Comparison of ENCODE assay signal across 13 mouse cellular contexts in the genomic region with DNA sequence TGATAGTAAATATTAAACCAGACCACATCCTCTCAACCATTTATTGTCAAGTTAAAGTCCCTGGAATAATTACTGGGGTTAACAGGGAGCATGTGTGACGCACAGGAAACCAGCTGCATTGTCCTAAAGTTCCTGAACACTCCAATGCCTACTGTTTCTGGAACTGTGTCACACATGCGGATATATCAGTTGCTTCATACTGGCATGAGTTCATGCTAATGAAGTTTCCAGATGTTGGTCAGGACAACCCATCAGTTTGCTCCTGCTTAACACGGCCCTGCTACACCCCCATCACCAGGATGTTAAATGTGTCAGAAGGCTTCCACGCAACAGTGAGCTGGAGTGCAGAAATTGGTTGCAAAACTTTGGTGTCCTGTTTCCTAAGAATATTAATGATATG. TPM values are rescaled to one million over a fixed set of nuclear protein-coding genes. Genes with fewer than 3 reads are reported as not detected.
DNase-seq lines count a peak whose midpoint lies in the region; ATAC-seq and TF ChIP-seq lines count a peak whose summit lies in the region.
"Had no signal": no experiment of that assay in that cellular context is flagged by ENCODE, and none has a peak within 500 bp of the region (broad histone marks: within the 10 kb centered on the region; RNA-seq: fewer than 3 reads in every experiment).

No protein-coding gene starts in this region.

- intact Hi-C loops in heart, adult 2 months (cut with DNase I) = loop anchor here (1.0 kb wide), 2 partner anchors 26 to 40 kb away; no protein-coding TSS in a partner anchor

- H3K79me2 ChIP-seq in heart, adult 2 months (replicated peaks; ENCODE audit: control insufficient read depth, insufficient read depth, low read length) = no peaks in the 10 kb centered on the region

- no peaks in the 10 kb centered on the region for H3K27me3 ChIP-seq in heart, adult 2 months (ENCODE audit: control insufficient read depth, insufficient read depth, low read length)
- H3K27me3 ChIP-seq in heart, embryonic 11.5 days (ENCODE audit: control insufficient read depth, insufficient read depth, low read length) = no peaks in the 10 kb centered on the region
- no peaks in the 10 kb centered on the region for H3K27me3 ChIP-seq in heart, postnatal 0 days (ENCODE audit: control insufficient read depth, insufficient read depth, low read length)
- no peaks in the 10 kb centered on the region for H3K27me3 ChIP-seq in stomach, embryonic 14.5 days (ENCODE audit: control insufficient read depth, insufficient read depth, low read length)
- H3K27me3 ChIP-seq: CH12.LX had no signal

- peaks cover 3% of the 10 kb centered on the region for H3K36me3 ChIP-seq in heart, adult 2 months (ENCODE audit: control insufficient read depth, insufficient read depth, low read length)
- no peaks in the 10 kb centered on the region for H3K36me3 ChIP-seq in heart, embryonic 11.5 days (ENCODE audit: control insufficient read depth, insufficient read depth, low read length)
- no peaks in the 10 kb centered on the region for H3K36me3 ChIP-seq in heart, postnatal 0 days (replicated peaks; ENCODE audit: control insufficient read depth, insufficient read depth, low read length)
- H3K36me3 ChIP-seq in stomach, embryonic 14.5 days (ENCODE audit: control insufficient read depth, insufficient read depth, low read length) = no peaks in the 10 kb centered on the region
- H3K36me3 ChIP-seq: hindbrain, embryonic 10.5 days; midbrain, embryonic 10.5 days had no signal

- DNase-seq in heart, adult 2 months = peak; percentile 47 to 70
- DNase-seq in heart, postnatal 0 days (ENCODE audit: low spot score) = peak; percentile 60
- DNase-seq in kidney, postnatal 36 days = peak; percentile 55 to 82
- DNase-seq in frontal cortex, postnatal 25 days (ENCODE audit: low spot score in 2 of 2) = no peak
- DNase-seq in spleen, postnatal 14 days (ENCODE audit: low spot score in 2 of 2) = no peak

- H3K27ac ChIP-seq in heart, adult 2 months = peak overlapping the region; percentile 89
- no peak overlapping the region for H3K27ac ChIP-seq in heart, embryonic 11.5 days (ENCODE audit: low read depth, low read length)
- H3K27ac ChIP-seq in heart, postnatal 0 days (ENCODE audit: low read depth) = peak overlapping the region; percentile 77
- peak overlapping the region; percentile 44; the same call in 1 of the 2 replicates for H3K27ac ChIP-seq in stomach, embryonic 14.5 days (ENCODE audit: low read length)
- H3K27ac ChIP-seq: hindbrain, embryonic 10.5 days; midbrain, embryonic 10.5 days had no signal

- TF ChIP-seq CTCF in heart, adult 2 months (IDR thresholded peaks at IDR 0.05) = no peak
- no peak for TF ChIP-seq CTCF in heart, postnatal 0 days (IDR thresholded peaks at IDR 0.05; ENCODE audit: low read depth)

- H3K4me1 ChIP-seq in heart, adult 2 months (ENCODE audit: control insufficient read depth, insufficient read depth, low read length) = peaks cover 29% of the 10 kb centered on the region
- H3K4me1 ChIP-seq in heart, embryonic 11.5 days (ENCODE audit: control insufficient read depth, insufficient read depth, low read length) = no peaks in the 10 kb centered on the region
- H3K4me1 ChIP-seq in heart, postnatal 0 days (ENCODE audit: control insufficient read depth, insufficient read depth) = no peaks in the 10 kb centered on the region
- H3K4me1 ChIP-seq in stomach, embryonic 14.5 days (ENCODE audit: control insufficient read depth, insufficient read depth, low read length) = 0 out of 2 replicates have a peak, but pooled peaks cover 7% of the 10 kb centered on the region
- H3K4me1 ChIP-seq: hindbrain, embryonic 10.5 days; midbrain, embryonic 10.5 days had no signal

- H3K9ac ChIP-seq in heart, adult 2 months (ENCODE audit: low read depth, low read length) = no peak overlapping the region
- no peak overlapping the region for H3K9ac ChIP-seq in heart, embryonic 11.5 days (ENCODE audit: low read depth, low read length)
- no peak overlapping the region for H3K9ac ChIP-seq in heart, postnatal 0 days (replicated peaks; ENCODE audit: low read depth, low read length)
- no peak overlapping the region for H3K9ac ChIP-seq in stomach, embryonic 14.5 days (replicated peaks; ENCODE audit: low read depth, low read length)

- no peak overlapping the region for H3K4me3 ChIP-seq in heart, adult 2 months
- no peak overlapping the region for H3K4me3 ChIP-seq in heart, embryonic 11.5 days (ENCODE audit: low read depth, low read length)
- H3K4me3 ChIP-seq in heart, postnatal 0 days (ENCODE audit: low read depth, low read length) = no peak overlapping the region
- no peak overlapping the region for H3K4me3 ChIP-seq in stomach, embryonic 14.5 days (ENCODE audit: low read depth, low read length)
- H3K4me3 ChIP-seq: erythroblast, embryonic 14.5 days; hindbrain, embryonic 10.5 days; midbrain, embryonic 10.5 days had no signal

- WGBS in heart, adult 2 months = 36% methylated on average over 4 of the region's 4 CpGs
- WGBS in heart, embryonic 11.5 days (ENCODE audit: insufficient replicate concordance) = 70% methylated on average over 4 of the region's 4 CpGs
- 64% methylated on average over 4 of the region's 4 CpGs for WGBS in heart, postnatal 0 days
- WGBS in stomach, embryonic 14.5 days = 50% methylated on average over 4 of the region's 4 CpGs

- peak; percentile 91 for TF ChIP-seq EP300 in heart, adult 2 months (IDR thresholded peaks at IDR 0.05; ENCODE audit: insufficient read depth, low read depth, low read length)
- peak; percentile 95 for TF ChIP-seq EP300 in heart, postnatal 0 days (IDR thresholded peaks at IDR 0.05; ENCODE audit: low read depth)

- no peaks in the 10 kb centered on the region for H3K9me3 ChIP-seq in heart, embryonic 11.5 days (replicated peaks; ENCODE audit: control insufficient read depth, low read length)
- H3K9me3 ChIP-seq in heart, postnatal 0 days (replicated peaks; ENCODE audit: control insufficient read depth, low read length) = no peaks in the 10 kb centered on the region
- H3K9me3 ChIP-seq in stomach, embryonic 14.5 days (ENCODE audit: control insufficient read depth, low read depth, low read length) = no peaks in the 10 kb centered on the region
- H3K9me3 ChIP-seq: hindbrain, embryonic 10.5 days; midbrain, embryonic 10.5 days had no signal

- no peak for ATAC-seq in heart, embryonic 11.5 days (replicated peaks; ENCODE audit: insufficient number of reproducible peaks, low FRiP score, low TSS enrichment)
- ATAC-seq in heart, postnatal 0 days (ENCODE audit: insufficient read depth, low read depth) = peak; percentile 73
- ATAC-seq in stomach, embryonic 14.5 days (ENCODE audit: insufficient number of reproducible peaks, insufficient read depth, low FRiP score, low read depth) = peak; percentile 69; the same call in 1 of the 2 replicates
- ATAC-seq in erythroblast, adult 5-6 weeks (replicated peaks; ENCODE audit: low FRiP score, poor library complexity, severe bottlenecking) = no peak

- peak; percentile 61; the same call in 1 of the 2 replicates for TF ChIP-seq POLR2A in heart, adult 2 months (IDR thresholded peaks at IDR 0.05; ENCODE audit: insufficient read depth, low read depth, low read length)

- no peak overlapping the region for H3K4me2 ChIP-seq in heart, embryonic 11.5 days
- H3K4me2 ChIP-seq in heart, postnatal 0 days (ENCODE audit: low read depth, low read length) = no peak overlapping the region
- H3K4me2 ChIP-seq in stomach, embryonic 14.5 days (replicated peaks; ENCODE audit: low read depth, low read length) = no peak overlapping the region

RNA-seq across cellular contexts. Expression of gene Gm7168, which starts 33.6 kb away (rescaled TPM):
- under 1 TPM in 1 of 2 experiments, not detected in 1; 0.21 TPM for total RNA-seq in heart, adult 2 months (2021)
- polyA plus RNA-seq in heart, adult 2 months (2012; rRNA removed) = 0.12 TPM in 1 of 2 replicates, not detected in the other
- not detected in 2 replicates for polyA plus RNA-seq in heart, embryonic 11.5 days (2014; fragmentation: Nextera tagmentation; extraction: Ambion mirVana)
- not detected in 2 replicates for total RNA-seq in heart, postnatal 0 days (2014; rRNA removed; ENCODE audit: low replicate concordance)
- not detected in 2 replicates for polyA plus RNA-seq in heart, postnatal 0 days (2015; fragmentation: Nextera tagmentation; extraction: Ambion mirVana)
- polyA plus RNA-seq in stomach, embryonic 14.5 days (2014; fragmentation: Nextera tagmentation; extraction: Ambion mirVana) = not detected in 2 replicates
- total RNA-seq in erythroblast, adult 5-6 weeks (2015; ENCODE audit: low replicate concordance) = not detected in 2 replicates
- not detected in 2 replicates for total RNA-seq in erythroblast, adult 5-6 weeks (2017; ENCODE audit: low replicate concordance)
- total RNA-seq: CH12.LX; left cerebral cortex, adult 18-20 months had no signal
- polyA plus RNA-seq: erythroblast, embryonic 14.5 days; hindbrain, embryonic 10.5 days; midbrain, embryonic 10.5 days had no signal

Comparison
In these comparisons a context has a peak if more than half of its experiments do, and no peak if none do; other contexts are left out.
1. ATAC-seq: peak in heart, postnatal 0 days (single experiment) and stomach, embryonic 14.5 days (single experiment); none in heart, embryonic 11.5 days (single experiment) and erythroblast, adult 5-6 weeks (single experiment).
2. DNase-seq: peak in heart, adult 2 months (2 of 2), heart, postnatal 0 days (single experiment) and kidney, postnatal 36 days (2 of 2); none in frontal cortex, postnatal 25 days (0 of 2) and spleen, postnatal 14 days (0 of 2).